Mouse (Mus musculus) limb, embryonic 14.5 days (tissue): Measurements from ENCODE around the gene Tead2. TPM values are rescaled to one million over a fixed set of nuclear protein-coding genes. Genes with fewer than 3 reads are reported as not detected.

Experiments
- ATAC-seq: fragments of 200-750 bp; cut with Nextera tagmentation; 2 replicates; pipeline ENCODE4 v1.8.0; 2017; ENCODE audit warnings: low read depth, moderate number of reproducible peaks, moderate TSS enrichment; ENCODE audit not compliant: low FRiP score
- DNase-seq: peaks from one replicate; pipeline ENCODE4 v3.0.0-alpha.2; 2015; ENCODE audit warnings: low spot score
- H3K27ac ChIP-seq: fragments of 300-500 bp; sonication (generic); replicated peaks from 2 replicates; pipeline ENCODE4 v1.5.1; 2014; ENCODE audit warnings: low read depth, mild to moderate bottlenecking, low read length, moderate library complexity, mixed read lengths
- H3K27me3 ChIP-seq: fragments of 300-500 bp; sonication (generic); 2 replicates; pipeline ENCODE4 v1.6.1; 2014; ENCODE audit warnings: low read length, mixed read lengths; ENCODE audit not compliant: control insufficient read depth, insufficient read depth
- H3K36me3 ChIP-seq: fragments of 300-500 bp; sonication (generic); 2 replicates; pipeline ENCODE4 v1.6.1; 2014; ENCODE audit warnings: mild to moderate bottlenecking, low read length, moderate library complexity, mixed read lengths; ENCODE audit not compliant: control insufficient read depth, insufficient read depth
- H3K4me1 ChIP-seq: fragments of 300-500 bp; sonication (generic); 2 replicates; pipeline ENCODE4 v1.6.1; 2014; ENCODE audit warnings: antibody characterized with exemption, low read length, mixed read lengths; ENCODE audit not compliant: control insufficient read depth, insufficient read depth
- H3K4me2 ChIP-seq: fragments of 300-500 bp; sonication (generic); replicated peaks from 2 replicates; pipeline ENCODE4 v1.6.1; 2014; ENCODE audit warnings: low read depth, mild to moderate bottlenecking, low read length, moderate library complexity; ENCODE audit not compliant: severe bottlenecking
- H3K4me3 ChIP-seq: fragments of 300-500 bp; sonication (generic); replicated peaks from 2 replicates; pipeline ENCODE4 v1.5.1; 2014; ENCODE audit warnings: low read length
- H3K9ac ChIP-seq: fragments of 300-500 bp; sonication (generic); 2 replicates; pipeline ENCODE4 v1.6.1; 2014; ENCODE audit warnings: mild to moderate bottlenecking, low read depth, low read length, moderate library complexity; ENCODE audit not compliant: severe bottlenecking
- H3K9me3 ChIP-seq: fragments of 300-500 bp; sonication (generic); 2 replicates; pipeline ENCODE4 v1.6.1; 2016; ENCODE audit warnings: low read length; ENCODE audit not compliant: control insufficient read depth
- POLR2A ChIP-seq: fragments of 200-500 bp; IDR thresholded peaks from 2 replicates; pipeline ENCODE4 v1.8.0; 2012; ENCODE audit warnings: inconsistent platforms, mild to moderate bottlenecking, moderate library complexity, borderline replicate concordance; ENCODE audit not compliant: insufficient read depth, insufficient read length; ENCODE audit errors: extremely low read depth
- WGBS: fragments of 180-500 bp; shearing (Covaris S2); extraction: QIAGEN DNeasy Blood & Tissue Kit; methylation state at CpG from one replicate; pipeline ENCODE4 v1.1.7; 2014; 5-methylcytosine and 5-hydroxymethylcytosine counted together
- polyA plus RNA-seq, 2 experiments: library from polyadenylated mRNA; depleted of rRNA in 1 of 2; stranded (reverse) in 1 of 2; unstranded in 1 of 2; fragments of >200 nt; fragmentation: Nextera tagmentation in 1 of 2; extraction: Ambion mirVana in 1 of 2; gene quantifications; 2 replicates each; pipeline versions ENCODE4 v1.2.1 to v1.2.3; 2012 to 2014

The Tead2 gene
- polyA plus RNA-seq, 2 experiments, result 143 to 450 TPM

GRCm38 (mm10) chr7:45226421-45226820 lies 10.9 kb downstream of the Tead2 start:
- H3K4me2 ChIP-seq, result no peak overlapping the region
- H3K27ac ChIP-seq, result no peak overlapping the region
- H3K4me3 ChIP-seq, result no peak overlapping the region
- H3K9ac ChIP-seq, result no peak overlapping the region
- no peaks in the 10 kb centered on the region for H3K9me3 ChIP-seq
- WGBS, result 92% methylated on average over 5 of the region's 5 CpGs
- no peaks in the 10 kb centered on the region for H3K4me1 ChIP-seq
- ATAC-seq, result no peak
- no peak for TF ChIP-seq POLR2A
- DNase-seq, result no peak
- peaks cover 91% of the 10 kb centered on the region for H3K36me3 ChIP-seq
- H3K27me3 ChIP-seq, result no peaks in the 10 kb centered on the region

DNA sequence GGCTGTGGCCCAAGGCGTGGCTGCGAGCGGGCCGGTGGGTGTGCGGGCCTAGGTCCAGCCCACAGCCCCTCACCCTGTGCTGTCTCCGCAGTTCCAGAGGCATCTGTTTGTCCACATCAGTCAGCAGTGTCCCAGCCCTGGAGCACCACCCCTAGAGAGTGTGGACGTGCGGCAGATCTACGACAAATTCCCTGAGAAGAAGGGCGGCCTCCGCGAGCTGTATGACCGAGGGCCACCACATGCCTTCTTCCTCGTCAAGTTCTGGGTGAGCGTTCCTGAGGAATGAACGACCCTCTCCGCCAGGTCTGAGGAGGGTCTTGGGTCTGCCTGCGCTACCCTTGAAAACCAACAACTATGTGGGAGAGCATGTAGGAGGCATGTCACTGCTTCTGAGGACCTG lies 13.0 kb downstream of the Tead2 start:
- H3K27ac ChIP-seq, result no peak overlapping the region
- H3K4me3 ChIP-seq, result no peak overlapping the region
- no peak for TF ChIP-seq POLR2A
- no peaks in the 10 kb centered on the region for H3K27me3 ChIP-seq
- 96% methylated on average over 18 of the region's 18 CpGs for WGBS
- ATAC-seq (no peak), DNase-seq (no peak)
- no peaks in the 10 kb centered on the region for H3K4me1 ChIP-seq
- no peak overlapping the region for H3K4me2 ChIP-seq
- H3K36me3 ChIP-seq, result peaks cover 91% of the 10 kb centered on the region
- H3K9me3 ChIP-seq, result no peaks in the 10 kb centered on the region
- H3K9ac ChIP-seq, result no peak overlapping the region

GRCm38 (mm10) chr7:45229046-45229445 lies 13.5 kb downstream of the Tead2 start:
- Histone ChIP-seq H3K27me3 (no peaks in the 10 kb centered on the region), H3K4me1 (peaks cover 4% of the 10 kb centered on the region), H3K27ac (no peak overlapping the region), H3K4me2 (no peak overlapping the region), H3K9ac (no peak overlapping the region), H3K36me3 (peaks cover 89% of the 10 kb centered on the region), H3K4me3 (no peak overlapping the region), H3K9me3 (no peaks in the 10 kb centered on the region)
- DNase-seq (no peak), ATAC-seq (no peak)
- WGBS, result 91% methylated on average over 8 of the region's 8 CpGs
- TF ChIP-seq POLR2A, result no peak

- 83% methylated on average over 7 of the region's 7 CpGs for WGBS
- DNase-seq, result no peak
- Histone ChIP-seq H3K9ac (no peak overlapping the region), H3K4me3 (no peak overlapping the region), H3K36me3 (peaks cover 85% of the 10 kb centered on the region), H3K27ac (no peak overlapping the region), H3K4me2 (no peak overlapping the region), H3K27me3 (no peaks in the 10 kb centered on the region), H3K9me3 (no peaks in the 10 kb centered on the region), H3K4me1 (peaks cover 10% of the 10 kb centered on the region)
- no peak for ATAC-seq
- no peak for TF ChIP-seq POLR2A
These were observed 14.1 kb downstream of the Tead2 start for GRCm38 (mm10) chr7:45229459-45230203.

DNA sequence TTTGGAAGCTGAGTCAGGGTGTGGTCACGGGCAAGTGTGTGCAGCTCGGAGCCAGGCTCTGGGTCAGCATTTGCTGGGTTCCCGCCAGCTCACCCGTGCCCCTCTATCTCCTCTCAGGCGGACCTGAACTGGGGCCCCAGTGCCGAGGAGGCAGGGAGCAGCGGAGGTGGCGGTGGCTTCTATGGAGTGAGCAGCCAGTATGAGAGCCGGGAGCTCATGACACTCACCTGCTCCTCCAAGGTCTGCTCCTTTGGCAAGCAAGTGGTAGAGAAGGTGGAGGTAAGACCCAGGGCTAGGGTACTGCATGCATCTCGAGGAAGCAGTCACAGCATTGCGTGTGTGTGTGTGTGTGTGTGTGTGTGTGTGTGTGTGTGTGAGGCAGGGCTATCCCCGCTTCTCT lies 15.6 kb downstream of the Tead2 start:
- ATAC-seq (no peak), DNase-seq (no peak)
- Histone ChIP-seq H3K9me3 (no peaks in the 10 kb centered on the region), H3K4me3 (no peak overlapping the region), H3K27me3 (no peaks in the 10 kb centered on the region), H3K4me2 (no peak overlapping the region), H3K27ac (no peak overlapping the region), H3K9ac (no peak overlapping the region), H3K36me3 (peaks cover 69% of the 10 kb centered on the region), H3K4me1 (peaks cover 21% of the 10 kb centered on the region)
- 90% methylated on average over 12 of the region's 12 CpGs for WGBS
- no peak for TF ChIP-seq POLR2A
